Mouse (Mus musculus) urinary bladder, adult 18-20 months (tissue): ENCODE data around the gene Gpc6.

Source experiments
- DNase-seq, 2 experiments: peaks; one replicate each; pipeline ENCODE4 v3.0.0; 2022; ENCODE audit warnings: low spot score in 2 of 2, mixed read lengths in 2 of 2

The Gpc6 gene

GRCm38 (mm10) chr14:117239694-117240427 is 314.7 kb downstream of the Gpc6 start:
- DNase-seq = no peak

GRCm38 (mm10) chr14:117245631-117246030 is 320.5 kb downstream of the Gpc6 start:
- DNase-seq = no peak

- no peak for DNase-seq
Observed at GRCm38 (mm10) chr14:117256192-117256591, 331.1 kb downstream of the Gpc6 start.

GRCm38 (mm10) chr14:117265653-117266052 is 340.5 kb downstream of the Gpc6 start:
- DNase-seq = no peak

GRCm38 (mm10) chr14:117267823-117268601 is 342.9 kb downstream of the Gpc6 start:
- DNase-seq = peak in 1 of 2 experiments; percentile 6

GRCm38 (mm10) chr14:117283631-117284030 is 358.5 kb downstream of the Gpc6 start:
- DNase-seq = no peak

- DNase-seq = no peak
Observed at GRCm38 (mm10) chr14:117293746-117294145, 368.6 kb downstream of the Gpc6 start.

GRCm38 (mm10) chr14:117296207-117296838 is 371.2 kb downstream of the Gpc6 start:
- no peak for DNase-seq

GRCm38 (mm10) chr14:117301019-117301418 is 375.9 kb downstream of the Gpc6 start:
- no peak for DNase-seq

GRCm38 (mm10) chr14:117303901-117304722 is 379.0 kb downstream of the Gpc6 start:
- no peak for DNase-seq

- no peak for DNase-seq
Observed at GRCm38 (mm10) chr14:117304723-117305010, 379.6 kb downstream of the Gpc6 start.

- no peak for DNase-seq
Observed at GRCm38 (mm10) chr14:117309997-117310520, 384.9 kb downstream of the Gpc6 start.

GRCm38 (mm10) chr14:117324214-117324613 is 399.1 kb downstream of the Gpc6 start:
- DNase-seq = no peak

- DNase-seq = no peak
Observed at GRCm38 (mm10) chr14:117332256-117332655, 407.1 kb downstream of the Gpc6 start.

- DNase-seq = no peak
Observed at GRCm38 (mm10) chr14:117337271-117337670, 412.2 kb downstream of the Gpc6 start.

GRCm38 (mm10) chr14:117340549-117340948 is 415.4 kb downstream of the Gpc6 start:
- no peak for DNase-seq

- no peak for DNase-seq
Observed at GRCm38 (mm10) chr14:117344505-117344904, 419.4 kb downstream of the Gpc6 start.

- DNase-seq = no peak
Observed at GRCm38 (mm10) chr14:117346372-117346885, 421.3 kb downstream of the Gpc6 start.

GRCm38 (mm10) chr14:117351296-117351695 is 426.2 kb downstream of the Gpc6 start:
- DNase-seq = no peak

GRCm38 (mm10) chr14:117361155-117361964 is 436.2 kb downstream of the Gpc6 start:
- no peak for DNase-seq

GRCm38 (mm10) chr14:117361965-117362309 is 436.8 kb downstream of the Gpc6 start:
- DNase-seq = no peak
